Mouse (Mus musculus) liver, postnatal 0 days (tissue): ENCODE results near the gene Dock8.

ENCODE experiments used
- CTCF ChIP-seq: sonication (generic); IDR thresholded peaks from 2 replicates; pipeline ENCODE4 v1.5.1; 2016; ENCODE audit warnings: antibody characterized with exemption, low read depth
- EP300 ChIP-seq: IDR thresholded peaks from 2 replicates; pipeline ENCODE4 v1.6.1; 2016; ENCODE audit warnings: antibody characterized with exemption, low read depth, mild to moderate bottlenecking

GRCm38 (mm10) chr19:24983857-24984498, 15.4 kb upstream of the Dock8 start:
- no peak for TF ChIP-seq CTCF
- TF ChIP-seq EP300: no peak
